Mouse (Mus musculus) C2C12 (cell line): Measurements from ENCODE around the gene Hus1. TPM values are rescaled to one million over a fixed set of nuclear protein-coding genes. Genes with fewer than 3 reads are reported as not detected.
A peak's percentile ranks its signal among the peaks of the same experiment; 100 is the strongest.

Source experiments
- H3K27me3 ChIP-seq: one replicate; pipeline ENCODE4 v1.6.1; 2011; ENCODE audit not compliant: control insufficient read depth, insufficient read depth, insufficient read length
- H3K36me3 ChIP-seq: one replicate; pipeline ENCODE4 v1.6.1; 2011; ENCODE audit not compliant: control insufficient read depth, insufficient read depth
- H3K4me3 ChIP-seq: one replicate; pipeline ENCODE4 v1.5.1; 2011; ENCODE audit warnings: mild to moderate bottlenecking, control low read depth; ENCODE audit not compliant: poor library complexity, insufficient read depth, severe bottlenecking
- H3K79me2 ChIP-seq: one replicate; pipeline ENCODE4 v1.6.1; 2011; ENCODE audit not compliant: control insufficient read depth, insufficient read depth
- H3K79me3 ChIP-seq: one replicate; pipeline ENCODE4 v1.6.1; 2011; ENCODE audit warnings: low read depth, control low read depth
- H3ac ChIP-seq: one replicate; pipeline ENCODE3; 2011; ENCODE audit warnings: low read depth; ENCODE audit not compliant: control insufficient read depth, insufficient read length
- CEBPB ChIP-seq: IDR thresholded peaks from one replicate; pipeline ENCODE4 v1.6.1; 2011; ENCODE audit warnings: low read depth, mild to moderate bottlenecking, control low read depth, moderate library complexity
- CTCF ChIP-seq: IDR thresholded peaks from one replicate; pipeline ENCODE4 v1.5.1; 2011; ENCODE audit not compliant: control insufficient read depth, insufficient read depth, insufficient read length
- FOSL1 ChIP-seq: IDR thresholded peaks from one replicate; pipeline ENCODE4 v1.8.0; 2011; ENCODE audit warnings: mild to moderate bottlenecking, low read length; ENCODE audit not compliant: poor library complexity, insufficient read depth, severe bottlenecking
- MAX ChIP-seq: IDR thresholded peaks from one replicate; pipeline ENCODE4 v1.6.1; 2011; ENCODE audit warnings: mild to moderate bottlenecking, control low read depth
- MYOD1 ChIP-seq: IDR thresholded peaks from one replicate; pipeline ENCODE4 v1.6.1; 2011; ENCODE audit warnings: low read depth; ENCODE audit not compliant: control insufficient read depth, insufficient read length
- MYOG ChIP-seq: IDR thresholded peaks from one replicate; pipeline ENCODE4 v1.6.1; 2011; ENCODE audit not compliant: control insufficient read depth, insufficient read length; ENCODE audit errors: extremely low read depth
- USF1 ChIP-seq: IDR thresholded peaks from one replicate; pipeline ENCODE4 v1.6.1; 2011; ENCODE audit warnings: low read depth, mild to moderate bottlenecking, control low read depth, moderate library complexity
- polyA plus RNA-seq: library from polyadenylated mRNA; unstranded; fragments of >200 nt; fragmentation: generic; extraction: Trizol; gene quantifications from one replicate; pipeline ENCODE4 v1.2.1, GENCODE M21; 2012; ENCODE audit warnings: missing spikeins

Hus1 gene
- polyA plus RNA-seq, 1 experiment = 6.9 TPM

GRCm38 (mm10) chr11:9025211-9025610 is 14.2 kb upstream of the Hus1 start:
- Histone ChIP-seq H3ac (no peak overlapping the region), H3K36me3 (no peaks in the 10 kb centered on the region), H3K79me2 (no peaks in the 10 kb centered on the region), H3K4me3 (no peak overlapping the region), H3K79me3 (no peaks in the 10 kb centered on the region), H3K27me3 (peaks cover 10% of the 10 kb centered on the region)
- no peak for TF ChIP-seq CEBPB
- no peak for TF ChIP-seq FOSL1
- no peak for TF ChIP-seq MYOG
- no peak for TF ChIP-seq USF1
- TF ChIP-seq CTCF = no peak
- TF ChIP-seq MYOD1 = no peak
- no peak for TF ChIP-seq MAX

GRCm38 (mm10) chr11:9024782-9025181 is 13.8 kb upstream of the Hus1 start:
- Histone ChIP-seq H3K79me2 (no peaks in the 10 kb centered on the region), H3K36me3 (no peaks in the 10 kb centered on the region), H3K4me3 (no peak overlapping the region), H3K27me3 (peaks cover 10% of the 10 kb centered on the region), H3K79me3 (no peaks in the 10 kb centered on the region), H3ac (no peak overlapping the region)
- TF ChIP-seq MYOG (no peak), MYOD1 (no peak), USF1 (no peak), MAX (no peak), FOSL1 (no peak), CEBPB (no peak), CTCF (no peak)

GRCm38 (mm10) chr11:9020207-9020606 is 9.2 kb upstream of the Hus1 start:
- H3K79me3 ChIP-seq = no peaks in the 10 kb centered on the region
- no peaks in the 10 kb centered on the region for H3K36me3 ChIP-seq
- H3K79me2 ChIP-seq = no peaks in the 10 kb centered on the region
- peaks cover 5% of the 10 kb centered on the region for H3K27me3 ChIP-seq
- H3K4me3 ChIP-seq = no peak overlapping the region
- TF ChIP-seq MYOG (no peak), CEBPB (no peak), FOSL1 (no peak), MYOD1 (no peak), MAX (no peak), CTCF (no peak)
- no peak overlapping the region for H3ac ChIP-seq

- Histone ChIP-seq H3K27me3 (no peaks in the 10 kb centered on the region), H3K79me2 (no peaks in the 10 kb centered on the region), H3K79me3 (no peaks in the 10 kb centered on the region), H3K36me3 (no peaks in the 10 kb centered on the region), H3K4me3 (no peak overlapping the region), H3ac (no peak overlapping the region)
- TF ChIP-seq USF1 (no peak), MYOD1 (no peak), CEBPB (no peak), CTCF (no peak), FOSL1 (no peak), MAX (no peak), MYOG (no peak)
Observed at GRCm38 (mm10) chr11:9018491-9019267, 7.7 kb upstream of the Hus1 start.

GRCm38 (mm10) chr11:9014740-9015139 is 3.7 kb upstream of the Hus1 start:
- H3ac ChIP-seq = no peak overlapping the region
- TF ChIP-seq MYOD1 = no peak
- TF ChIP-seq FOSL1 = no peak
- no peak for TF ChIP-seq CTCF
- no peak for TF ChIP-seq USF1
- no peak for TF ChIP-seq CEBPB
- no peak for TF ChIP-seq MYOG
- no peak for TF ChIP-seq MAX
- no peak overlapping the region for H3K4me3 ChIP-seq
- no peaks in the 10 kb centered on the region for H3K27me3 ChIP-seq
- no peaks in the 10 kb centered on the region for H3K36me3 ChIP-seq
- peaks cover 5% of the 10 kb centered on the region for H3K79me3 ChIP-seq
- H3K79me2 ChIP-seq = peaks cover 14% of the 10 kb centered on the region

- Histone ChIP-seq H3K27me3 (no peaks in the 10 kb centered on the region), H3K79me3 (peaks cover 14% of the 10 kb centered on the region), H3K4me3 (peak overlapping the region; percentile 51), H3ac (peak overlapping the region; percentile 91), H3K79me2 (peaks cover 35% of the 10 kb centered on the region), H3K36me3 (peaks cover 15% of the 10 kb centered on the region)
- TF ChIP-seq USF1 (no peak), CEBPB (no peak), MAX (no peak), MYOD1 (no peak), CTCF (no peak), FOSL1 (no peak), MYOG (no peak)
Observed at GRCm38 (mm10) chr11:9011348-9011747, 357 bp upstream of the Hus1 start.
